Comparison of ENCODE assay signal across 27 mouse cellular contexts in genomic region chr13:98182330-98182729, GRCm38 (mm10). TPM values are rescaled to one million over a fixed set of nuclear protein-coding genes. Genes with fewer than 3 reads are reported as not detected.
DNase-seq lines count a peak whose midpoint lies in the region; ATAC-seq lines count a peak whose summit lies in the region.
"Had no signal": no experiment of that assay in that cellular context is flagged by ENCODE, and none has a peak within 500 bp of the region (broad histone marks: within the 10 kb centered on the region; RNA-seq: fewer than 3 reads in every experiment).

No protein-coding gene starts in this region.

- 80% methylated on average over 11 of the region's 11 CpGs for WGBS in forebrain, embryonic 13.5 days
- WGBS in forebrain, embryonic 10.5 days, result 90% methylated on average over 11 of the region's 11 CpGs

- H3K4me3 ChIP-seq in forebrain, embryonic 13.5 days, result no peak overlapping the region
- no peak overlapping the region for H3K4me3 ChIP-seq in forebrain, embryonic 10.5 days
- no peak overlapping the region for H3K4me3 ChIP-seq in brown adipose tissue, adult 24 weeks (ENCODE audit: insufficient read depth, low read depth, low read length)
- H3K4me3 ChIP-seq: heart, embryonic 13.5 days; left cerebral cortex, adult 2 months; liver, embryonic 13.5 days; midbrain, embryonic 12.5 days; myocyte; neural tube, embryonic 12.5 days had no signal

- ATAC-seq in forebrain, embryonic 13.5 days, result peak; percentile 59; the same call in 1 of the 2 replicates
- ATAC-seq: Patski had no signal

- no peak overlapping the region for H3K27ac ChIP-seq in forebrain, embryonic 13.5 days
- H3K27ac ChIP-seq in forebrain, embryonic 10.5 days, result no peak overlapping the region
- peak overlapping the region; percentile 83 for H3K27ac ChIP-seq in brown adipose tissue, adult 24 weeks (replicated peaks; ENCODE audit: low read depth, low read length)
- H3K27ac ChIP-seq: heart, embryonic 13.5 days; hindbrain, embryonic 14.5 days; left cerebral cortex, adult 2 months; liver, embryonic 13.5 days; midbrain, embryonic 12.5 days; neural tube, embryonic 12.5 days had no signal

- H3K27me3 ChIP-seq in forebrain, embryonic 13.5 days, result peaks cover 14% of the 10 kb centered on the region; the same call in 1 of the 2 replicates
- no peaks in the 10 kb centered on the region for H3K27me3 ChIP-seq in forebrain, embryonic 10.5 days (ENCODE audit: poor library complexity, severe bottlenecking)
- H3K27me3 ChIP-seq: heart, embryonic 13.5 days; midbrain, embryonic 12.5 days; neural tube, embryonic 12.5 days; Patski had no signal

- no peaks in the 10 kb centered on the region for H3K9me3 ChIP-seq in forebrain, embryonic 13.5 days (replicated peaks)
- H3K9me3 ChIP-seq in forebrain, embryonic 10.5 days, result no peaks in the 10 kb centered on the region
- H3K9me3 ChIP-seq: heart, embryonic 13.5 days; liver, embryonic 13.5 days; midbrain, embryonic 12.5 days; neural tube, embryonic 12.5 days had no signal

- no peaks in the 10 kb centered on the region for H3K36me3 ChIP-seq in forebrain, embryonic 13.5 days (ENCODE audit: poor library complexity, severe bottlenecking)
- H3K36me3 ChIP-seq in forebrain, embryonic 10.5 days (replicated peaks), result no peaks in the 10 kb centered on the region
- H3K36me3 ChIP-seq: heart, embryonic 13.5 days; liver, embryonic 13.5 days; midbrain, embryonic 12.5 days; neural tube, embryonic 12.5 days had no signal

- intact Hi-C loops in left cerebral cortex, postnatal 25 days (cut with DNase I), result no loop called here

- DNase-seq in forebrain, embryonic 10.5 days (ENCODE audit: extremely low spot score, low spot score), result no peak
- DNase-seq in left cerebral cortex, postnatal 25 days (ENCODE audit: low spot score in 2 of 2), result peak; percentile 16 to 38
- no peak for DNase-seq in left cerebral cortex, adult 9 months (ENCODE audit: low spot score in 2 of 2)
- DNase-seq in layer of hippocampus, postnatal 36 days, result peak; percentile 24 to 37
- no peak for DNase-seq in right cerebral cortex, postnatal 36 days (ENCODE audit: low spot score in 2 of 2)
- DNase-seq: adrenal gland, postnatal 10 days; cerebellum, adult 18-20 months; cerebellum, postnatal 10 days; heart, postnatal 10 days; kidney, adult 9 months; kidney, postnatal 10 days; left cerebral cortex, postnatal 4 days; liver, embryonic 13.5 days; lung, adult 18-20 months; lung, postnatal 14 days; thymus, adult 2 months; thymus, postnatal 4 days had no signal

- peaks cover 10% of the 10 kb centered on the region for H3K4me1 ChIP-seq in forebrain, embryonic 13.5 days
- peaks cover 16% of the 10 kb centered on the region for H3K4me1 ChIP-seq in forebrain, embryonic 10.5 days
- peaks cover 58% of the 10 kb centered on the region for H3K4me1 ChIP-seq in brown adipose tissue, adult 24 weeks (ENCODE audit: control insufficient read depth, insufficient read depth, insufficient read length, low read length)
- H3K4me1 ChIP-seq: neural tube, embryonic 12.5 days had no signal

- no peak overlapping the region for H3K9ac ChIP-seq in forebrain, embryonic 13.5 days
- H3K9ac ChIP-seq: heart, embryonic 13.5 days; hindbrain, embryonic 14.5 days; liver, embryonic 13.5 days; midbrain, embryonic 12.5 days; neural tube, embryonic 12.5 days had no signal

- no peak overlapping the region for H3K4me2 ChIP-seq in forebrain, embryonic 13.5 days
- H3K4me2 ChIP-seq: heart, embryonic 13.5 days; hindbrain, embryonic 14.5 days; liver, embryonic 13.5 days; midbrain, embryonic 12.5 days; neural tube, embryonic 12.5 days had no signal

RNA-seq across cellular contexts. Expression of gene Arhgef28, which starts 23.9 kb away (rescaled TPM):
- 7.0 TPM in 2 replicates for polyA plus RNA-seq in forebrain, embryonic 13.5 days (2015; fragmentation: Nextera tagmentation; extraction: Ambion mirVana)
- 5.7 and 5.9 TPM in 2 replicates for polyA plus RNA-seq in forebrain, embryonic 10.5 days (2016; fragmentation: Nextera tagmentation; extraction: Ambion mirVana)
- 10 to 100 TPM; 37.3 to 45.1 TPM for total RNA-seq in left cerebral cortex, postnatal 25 days (2021)
- 14.1 and 14.8 TPM in 2 replicates for polyA plus RNA-seq in brown adipose tissue, adult 24 weeks (2012; ENCODE audit: insufficient read depth, insufficient read length, missing spikeins)
- total RNA-seq in layer of hippocampus, postnatal 36 days (2021), result 100 to 1,000 TPM in 1 of 2 experiments, 10 to 100 TPM in 1; 92.7 to 103 TPM
- total RNA-seq: MEL had no signal

Comparison
In these comparisons a context has a peak if more than half of its experiments do, and no peak if none do; other contexts are left out.
1. DNase-seq: peak in left cerebral cortex, postnatal 25 days (2 of 2) and layer of hippocampus, postnatal 36 days (2 of 2); none in forebrain, embryonic 10.5 days (single experiment), left cerebral cortex, adult 9 months (0 of 2) and right cerebral cortex, postnatal 36 days (0 of 2).